Mouse (Mus musculus) erythroblast, embryonic 14.5 days (primary cell): Measurements from ENCODE around the gene Cct7.

Experiments used
- GATA1 ChIP-seq: IDR thresholded peaks from 2 replicates; pipeline ENCODE4 v1.6.1; 2012; ENCODE audit warnings: low read length, inconsistent platforms, mixed read lengths
- TAL1 ChIP-seq: IDR thresholded peaks from 3 replicates; pipeline ENCODE4 v1.6.1; 2012; ENCODE audit warnings: low read length, inconsistent platforms, mixed read lengths

DNA sequence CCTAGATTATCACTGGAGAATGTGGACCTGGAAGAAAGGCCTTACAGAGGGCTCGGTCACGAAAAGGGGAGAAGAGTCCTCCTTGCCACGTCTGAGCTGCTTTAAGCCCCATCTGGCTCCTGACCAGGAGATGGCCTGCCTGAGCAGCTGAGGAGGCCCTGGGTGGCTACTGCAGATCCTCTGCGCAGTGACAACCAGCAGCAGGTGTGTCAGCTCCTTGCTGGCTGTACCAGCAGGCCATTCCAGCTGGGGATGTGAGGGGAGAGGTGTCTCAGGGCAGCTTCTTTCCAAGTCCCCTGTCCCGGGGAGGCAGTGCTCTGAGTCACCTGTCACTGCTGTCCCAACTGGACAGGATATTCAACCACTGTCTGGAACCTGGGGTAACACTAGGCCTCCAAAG is 21.2 kb downstream of the Cct7 start:
- TF ChIP-seq GATA1 (no peak), TAL1 (no peak)
